Mouse (Mus musculus) embryonic fibroblast, embryonic 13.5 days (primary cell): Measurements from ENCODE around the gene Cdhr3. TPM values are rescaled to one million over a fixed set of nuclear protein-coding genes. Genes with fewer than 3 reads are reported as not detected.
"Not testable (repeated sequence)": the region's sequence is repeated elsewhere in the genome, so short reads cannot be mapped to it uniquely, and the experiment has no call there.

Experiments
- H3K27ac ChIP-seq: 2 replicates; pipeline ENCODE4 v1.5.1; 2012; ENCODE audit warnings: low read length, control low read depth, inconsistent platforms; ENCODE audit not compliant: insufficient read depth
- H3K4me1 ChIP-seq: 2 replicates; pipeline ENCODE4 v1.6.1; 2011; ENCODE audit warnings: low read length; ENCODE audit not compliant: control insufficient read depth, insufficient read depth
- H3K4me3 ChIP-seq: 2 replicates; pipeline ENCODE4 v1.5.1; 2011; ENCODE audit warnings: mild to moderate bottlenecking, control low read depth, low read length; ENCODE audit not compliant: insufficient read depth
- CTCF ChIP-seq: IDR thresholded peaks from 2 replicates; pipeline ENCODE4 v1.5.1; 2011; ENCODE audit warnings: mild to moderate bottlenecking, control low read depth, low read length, moderate library complexity, borderline replicate concordance; ENCODE audit not compliant: insufficient read depth
- POLR2A ChIP-seq: IDR thresholded peaks from 2 replicates; pipeline ENCODE4 v1.6.1; 2011; ENCODE audit warnings: low read depth, mild to moderate bottlenecking, control low read depth, low read length, moderate library complexity
- polyA plus RNA-seq: library from polyadenylated mRNA; stranded (reverse); fragments of >200 nt; gene quantifications from 2 replicates; pipeline ENCODE4 v1.2.4, GENCODE M21; 2011; ENCODE audit warnings: low read depth; ENCODE audit not compliant: missing spikeins, insufficient read length

The Cdhr3 gene
- polyA plus RNA-seq, 1 experiment, result not detected

DNA sequence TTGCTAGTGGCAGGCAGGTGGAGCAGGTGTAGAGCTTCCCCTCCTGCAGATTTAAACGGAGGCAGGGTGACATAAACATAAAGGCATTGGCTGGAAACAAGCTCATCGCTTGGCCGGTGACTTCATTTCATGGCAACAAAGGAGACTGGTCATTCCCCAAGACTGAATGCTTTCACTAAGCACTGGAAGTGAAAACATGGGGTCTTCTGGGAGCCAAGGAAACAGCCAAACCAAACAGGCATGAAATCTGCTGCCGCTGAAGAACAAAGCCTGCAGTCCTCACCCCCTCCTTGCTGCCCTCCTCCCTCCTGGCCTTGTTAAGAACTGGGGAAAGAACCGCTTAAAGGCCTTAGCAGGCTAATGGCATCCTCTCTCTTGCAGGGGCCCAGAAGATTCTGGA lies 6.5 kb downstream of the Cdhr3 start:
- TF ChIP-seq POLR2A, result no peak
- TF ChIP-seq CTCF, result no peak
- Histone ChIP-seq H3K4me1 (no peaks in the 10 kb centered on the region), H3K27ac (no peak overlapping the region), H3K4me3 (no peak overlapping the region)

DNA sequence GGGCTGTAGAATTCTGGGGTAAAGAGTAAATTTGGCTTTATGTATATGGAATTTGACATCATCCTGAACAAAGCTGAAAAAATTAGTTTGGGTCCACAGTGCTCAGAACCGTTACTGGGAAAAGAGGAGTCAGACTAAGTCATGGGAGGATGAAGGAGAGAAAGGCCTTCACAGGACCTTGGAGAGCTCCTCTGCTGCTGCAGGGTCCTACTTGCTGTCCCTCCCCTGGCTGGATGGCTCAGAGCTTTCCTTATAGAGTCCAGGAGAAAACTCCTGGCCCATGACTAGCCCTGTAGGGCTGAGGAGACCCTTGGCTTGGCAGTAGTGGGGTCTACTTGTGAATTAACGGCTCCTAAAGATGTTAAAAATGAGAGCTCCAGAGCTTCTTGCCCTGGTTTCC lies 8.0 kb downstream of the Cdhr3 start:
- no peak for TF ChIP-seq POLR2A
- TF ChIP-seq CTCF, result no peak
- no peak overlapping the region for H3K27ac ChIP-seq
- no peak overlapping the region for H3K4me3 ChIP-seq
- H3K4me1 ChIP-seq, result no peaks in the 10 kb centered on the region

DNA sequence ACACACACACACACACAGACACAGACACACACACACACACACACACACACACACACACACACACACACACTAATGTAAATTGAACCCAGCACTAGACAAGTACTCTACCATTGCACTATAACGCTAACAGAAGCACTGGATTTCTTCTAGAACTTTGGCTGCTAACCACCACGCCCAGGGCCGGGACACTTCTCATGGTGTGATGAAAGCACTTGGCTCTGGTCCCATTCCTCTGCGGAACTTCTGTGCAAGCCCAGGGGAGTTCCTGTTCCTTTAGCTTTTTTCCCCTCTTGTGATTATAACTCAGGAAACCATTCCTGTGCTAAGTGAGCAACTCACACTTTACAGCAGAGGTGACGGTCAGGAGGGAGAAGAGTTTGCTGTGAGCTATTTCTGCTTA lies 9.3 kb downstream of the Cdhr3 start:
- Histone ChIP-seq H3K4me1 (no peaks in the 10 kb centered on the region), H3K27ac (no peak overlapping the region), H3K4me3 (no peak overlapping the region)
- no peak for TF ChIP-seq POLR2A
- TF ChIP-seq CTCF, result no peak

DNA sequence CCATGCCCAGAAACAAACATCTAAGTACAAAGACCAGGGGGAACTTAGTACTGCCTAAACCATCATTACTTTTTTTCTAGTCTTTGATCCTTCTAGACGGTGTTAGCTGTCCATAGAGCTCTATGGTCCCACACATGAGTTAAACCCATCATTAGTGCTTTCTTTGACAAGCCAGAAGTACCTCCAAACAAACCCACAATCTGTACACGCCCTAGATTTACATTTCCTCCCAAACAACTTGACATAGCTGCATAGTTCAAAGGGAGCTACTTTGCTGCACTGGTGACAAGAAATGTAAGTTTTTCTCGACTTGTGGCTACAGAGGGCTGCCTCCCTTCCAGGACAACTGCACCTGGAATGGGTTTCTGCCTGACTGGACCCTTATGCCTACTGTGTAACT lies 16.4 kb downstream of the Cdhr3 start:
- Histone ChIP-seq H3K27ac (no peak overlapping the region), H3K4me3 (no peak overlapping the region), H3K4me1 (no peaks in the 10 kb centered on the region)
- TF ChIP-seq CTCF, result no peak
- TF ChIP-seq POLR2A, result no peak

DNA sequence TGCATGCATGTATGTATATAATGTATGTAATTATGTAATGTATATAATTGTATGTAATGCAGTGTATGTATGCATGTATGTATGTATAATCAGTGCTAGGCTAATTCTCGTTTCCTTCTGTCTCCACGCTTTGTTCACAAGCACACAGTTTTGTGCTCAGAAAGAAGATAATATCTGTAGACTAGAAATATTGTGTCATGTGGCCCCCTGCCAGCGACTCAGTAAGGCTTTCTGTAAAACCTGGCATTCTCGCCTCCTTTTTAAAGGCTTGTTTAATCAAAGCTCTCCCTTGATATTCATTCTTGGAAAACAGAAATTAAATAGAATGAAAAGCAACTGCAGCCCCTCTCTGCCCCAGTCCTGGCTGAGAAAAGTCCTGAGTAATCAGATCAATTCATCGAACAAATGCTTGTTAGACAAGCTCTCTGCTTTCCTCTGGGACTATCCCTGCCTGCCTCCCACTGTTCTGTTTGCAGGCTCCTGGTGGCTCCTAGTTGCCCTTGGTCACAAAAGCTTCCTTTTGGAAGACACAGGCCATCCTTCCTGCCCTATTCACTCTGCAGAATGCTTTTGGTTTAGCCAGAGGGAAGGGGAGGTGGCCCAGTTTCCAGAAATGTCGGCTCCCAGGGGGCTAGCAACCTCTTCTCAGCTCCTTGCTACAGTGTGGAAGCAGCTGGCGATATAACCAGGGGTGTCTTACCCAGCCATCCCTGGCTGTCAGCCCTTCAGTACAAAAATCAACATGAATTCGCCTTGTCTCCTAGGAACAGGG lies 20.6 kb downstream of the Cdhr3 start:
- Histone ChIP-seq H3K4me3 (no peak overlapping the region), H3K27ac (no peak overlapping the region), H3K4me1 (no peaks in the 10 kb centered on the region)
- no peak for TF ChIP-seq POLR2A
- TF ChIP-seq CTCF, result no peak

DNA sequence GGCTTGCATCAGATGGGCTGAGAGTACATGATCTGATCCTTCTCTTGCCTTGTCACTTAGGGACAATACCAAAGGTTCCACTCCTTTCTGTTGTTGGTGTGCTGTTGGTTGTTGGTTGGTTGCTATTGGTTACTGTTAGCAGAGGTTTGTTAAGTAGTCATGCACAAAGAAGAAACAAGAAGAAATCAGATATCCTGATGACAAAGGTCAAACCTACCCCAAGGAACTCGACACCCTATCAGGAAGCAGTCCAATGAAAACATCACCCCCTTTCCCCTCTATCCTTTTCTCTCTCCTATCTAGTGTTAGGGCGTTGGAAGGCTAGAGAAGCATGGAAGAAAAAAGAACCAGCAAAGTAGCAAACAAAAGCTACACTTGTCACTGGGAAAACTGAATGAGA lies 23.7 kb downstream of the Cdhr3 start:
- no peak overlapping the region for H3K27ac ChIP-seq
- TF ChIP-seq CTCF, result no peak
- no peak for TF ChIP-seq POLR2A
- no peaks in the 10 kb centered on the region for H3K4me1 ChIP-seq
- H3K4me3 ChIP-seq, result no peak overlapping the region

DNA sequence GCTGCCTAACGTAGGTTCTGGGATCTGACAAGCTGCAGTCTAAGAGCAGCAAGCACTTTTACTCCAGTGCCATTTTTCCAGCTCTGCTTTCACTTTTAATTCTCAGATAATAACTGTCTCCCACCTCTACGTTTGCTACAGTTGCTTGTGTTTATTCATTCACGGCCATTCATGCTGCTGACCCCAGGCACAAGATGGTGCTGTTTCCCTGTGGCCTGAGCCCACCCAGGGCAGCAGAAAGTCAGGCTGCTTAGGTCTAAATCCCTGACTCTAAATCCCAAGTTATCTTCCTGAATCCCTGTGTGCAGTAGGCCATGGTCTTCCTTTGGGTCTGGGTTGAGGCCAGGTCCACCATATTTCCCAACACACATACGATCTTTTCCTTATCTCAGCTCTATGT lies 26.3 kb downstream of the Cdhr3 start:
- H3K4me3 ChIP-seq, result no peak overlapping the region
- TF ChIP-seq POLR2A (no peak), CTCF (peak; percentile 17; the same call in 1 of the 2 replicates)
- H3K4me1 ChIP-seq, result peaks cover 3% of the 10 kb centered on the region; the same call in 1 of the 2 replicates
- H3K27ac ChIP-seq, result no peak overlapping the region

DNA sequence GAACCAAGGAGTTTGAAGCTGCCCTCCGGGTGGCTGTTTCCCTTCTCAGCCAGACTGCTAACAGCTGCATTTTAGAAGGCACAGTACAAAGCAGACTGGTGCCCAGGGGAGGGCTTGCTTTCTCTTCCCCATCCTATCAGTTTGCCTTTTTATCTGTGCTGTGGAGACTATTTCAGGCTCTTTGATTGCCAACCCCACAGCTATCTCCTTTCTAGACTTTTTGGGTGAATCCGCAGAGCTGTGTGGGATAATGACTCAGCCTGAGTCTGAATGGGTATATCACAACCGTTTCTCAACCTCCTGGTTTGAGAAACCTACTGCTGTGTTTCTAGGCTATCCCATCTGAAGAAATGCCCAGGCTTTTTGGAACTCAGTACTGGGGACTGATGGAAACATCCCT lies 27.5 kb downstream of the Cdhr3 start:
- Histone ChIP-seq H3K4me1 (peaks cover 3% of the 10 kb centered on the region; the same call in 1 of the 2 replicates), H3K4me3 (no peak overlapping the region), H3K27ac (no peak overlapping the region)
- TF ChIP-seq POLR2A (no peak), CTCF (no peak)

DNA sequence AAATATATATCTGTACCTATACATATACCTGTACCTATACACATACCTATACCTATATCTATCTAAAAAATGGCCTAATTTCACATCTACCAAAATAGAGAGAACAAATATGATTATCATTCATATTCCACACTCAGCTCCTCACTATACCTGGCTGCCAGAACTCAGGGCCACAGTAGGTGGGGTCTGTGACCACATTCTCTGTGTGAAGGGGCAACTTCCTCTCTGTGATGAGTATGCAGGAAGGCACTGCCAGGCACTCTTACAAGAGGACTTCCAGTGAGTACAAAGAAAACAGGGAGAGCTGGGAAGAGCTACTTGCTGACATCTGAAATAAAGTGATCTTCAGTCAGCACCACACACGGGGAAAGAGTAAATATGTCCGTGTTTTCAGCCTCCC lies 28.4 kb downstream of the Cdhr3 start:
- TF ChIP-seq POLR2A (no peak), CTCF (no peak)
- H3K27ac ChIP-seq, result no peak overlapping the region
- H3K4me3 ChIP-seq, result no peak overlapping the region
- peaks cover 3% of the 10 kb centered on the region; the same call in 1 of the 2 replicates for H3K4me1 ChIP-seq

DNA sequence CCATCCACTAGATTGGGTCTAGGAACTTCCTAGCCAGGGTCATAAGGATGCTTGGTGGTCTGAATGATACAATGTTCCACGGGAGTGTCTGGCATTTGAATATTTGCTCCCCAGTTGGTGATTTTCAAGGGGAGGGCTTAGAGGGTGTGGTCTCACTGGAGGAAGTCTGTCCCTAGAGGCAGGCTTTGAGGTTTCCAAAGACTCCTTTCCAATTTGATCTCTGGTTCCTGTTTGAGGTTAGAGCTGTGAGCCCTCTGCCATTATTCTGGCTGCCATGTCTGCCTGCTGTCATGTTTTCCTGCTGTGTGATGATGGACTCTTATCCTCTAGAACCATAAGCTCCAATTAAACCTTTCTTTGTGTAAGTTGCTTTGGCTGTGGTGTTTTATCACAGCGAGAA lies 29.4 kb downstream of the Cdhr3 start:
- H3K27ac ChIP-seq, result no peak overlapping the region
- no peak overlapping the region for H3K4me3 ChIP-seq
- peaks cover 3% of the 10 kb centered on the region; the same call in 1 of the 2 replicates for H3K4me1 ChIP-seq
- TF ChIP-seq POLR2A, result no peak
- TF ChIP-seq CTCF, result no peak

DNA sequence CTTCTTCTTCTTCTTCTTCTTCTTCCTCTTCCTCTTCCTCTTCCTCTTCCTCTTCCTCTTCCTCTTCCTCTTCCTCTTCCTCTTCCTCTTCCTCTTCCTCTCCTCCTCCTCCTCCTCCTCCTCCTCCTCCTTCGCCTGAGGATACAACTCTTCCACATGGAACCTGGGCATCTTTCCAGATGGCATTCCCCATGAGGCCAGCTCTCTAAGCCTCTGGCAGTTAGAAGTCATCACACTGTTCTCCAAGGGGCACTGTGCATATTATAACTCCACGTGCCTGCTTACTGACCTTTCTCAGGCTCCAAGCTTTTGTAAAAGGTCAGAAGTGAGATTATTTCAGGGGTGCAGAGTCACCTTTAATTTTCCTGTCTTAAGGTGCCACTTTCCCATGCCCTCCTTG lies 30.3 kb downstream of the Cdhr3 start:
- not testable (repeated sequence) for H3K4me1 ChIP-seq, H3K27ac ChIP-seq, H3K4me3 ChIP-seq
